Mouse (Mus musculus): ENCODE measurements around the gene Slc16a10. TPM values are rescaled to one million over a fixed set of nuclear protein-coding genes. Genes with fewer than 3 reads are reported as not detected.

Gene Slc16a10
- polyA plus RNA-seq, 1 experiment, result 59.0 TPM

DNA sequence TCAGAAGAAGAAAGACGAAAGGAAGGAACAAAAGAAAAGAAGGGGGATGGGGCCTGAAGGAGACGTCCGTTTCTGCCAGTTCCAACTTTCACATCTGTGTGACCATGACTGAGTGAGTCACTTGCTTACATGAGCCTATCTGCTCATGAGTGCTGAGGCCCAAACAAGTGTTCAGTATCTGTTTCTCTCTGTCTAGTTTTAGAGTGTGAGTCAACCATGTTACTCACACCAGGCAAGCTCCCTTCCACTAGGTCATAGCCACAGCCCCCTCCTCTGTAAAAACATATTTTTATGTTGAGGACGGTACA is 10.4 kb upstream of the Slc16a10 start:
- H3K4me3 ChIP-seq (ENCODE audit: insufficient read depth, low read length), result no peak overlapping the region
- H3K27ac ChIP-seq (ENCODE audit: insufficient read depth, low read depth, low read length), result peak overlapping the region; percentile 57
- H3K4me1 ChIP-seq (ENCODE audit: control insufficient read depth, insufficient read depth, low read length), result peaks cover 19% of the 10 kb centered on the region
- no peak for TF ChIP-seq POLR2A (IDR thresholded peaks at IDR 0.05; ENCODE audit: borderline replicate concordance, low read depth, low read length)
- no peak for TF ChIP-seq CTCF (IDR thresholded peaks at IDR 0.05; ENCODE audit: low read depth, low read length)

DNA sequence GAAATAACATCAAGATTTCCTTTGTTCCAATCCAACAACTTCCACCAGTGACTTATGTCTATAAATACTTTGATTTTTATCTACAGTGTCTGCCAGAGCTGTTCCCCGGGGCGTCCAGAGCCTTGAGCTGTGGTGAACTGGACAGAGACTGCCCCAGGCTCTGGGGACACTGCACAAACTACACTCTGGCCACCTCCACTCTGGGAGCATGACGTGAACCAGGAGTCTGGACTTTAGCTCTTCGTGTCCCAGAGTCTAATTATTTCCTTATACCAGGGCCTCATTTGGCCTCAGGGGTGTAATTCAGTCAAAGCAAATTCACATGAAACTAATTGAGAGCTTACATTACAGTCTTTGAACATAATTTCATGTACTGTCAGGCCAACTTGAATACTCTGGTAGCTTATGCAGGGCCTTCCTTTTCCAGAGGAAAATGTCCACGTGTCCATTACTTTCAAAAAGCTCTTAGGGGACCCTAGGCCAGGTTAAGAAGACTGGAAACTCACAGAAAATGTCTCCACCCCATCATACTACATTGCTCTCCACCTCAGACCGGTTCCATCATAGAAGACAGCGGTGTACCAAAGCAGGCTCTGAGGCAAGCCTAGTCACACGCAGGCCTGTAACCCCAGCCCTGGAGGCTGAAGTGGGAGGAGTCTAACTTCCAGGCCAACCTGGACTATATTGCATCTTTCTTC is 9.9 kb upstream of the Slc16a10 start:
- Histone ChIP-seq H3K4me3 (ENCODE audit: insufficient read depth, low read length) (no peak overlapping the region), H3K27ac (ENCODE audit: insufficient read depth, low read depth, low read length) (peak overlapping the region; percentile 3; the same call in 1 of the 2 replicates), H3K4me1 (ENCODE audit: control insufficient read depth, insufficient read depth, low read length) (peaks cover 19% of the 10 kb centered on the region)
- TF ChIP-seq POLR2A (IDR thresholded peaks at IDR 0.05; ENCODE audit: borderline replicate concordance, low read depth, low read length) (no peak), CTCF (IDR thresholded peaks at IDR 0.05; ENCODE audit: low read depth, low read length) (no peak)

DNA sequence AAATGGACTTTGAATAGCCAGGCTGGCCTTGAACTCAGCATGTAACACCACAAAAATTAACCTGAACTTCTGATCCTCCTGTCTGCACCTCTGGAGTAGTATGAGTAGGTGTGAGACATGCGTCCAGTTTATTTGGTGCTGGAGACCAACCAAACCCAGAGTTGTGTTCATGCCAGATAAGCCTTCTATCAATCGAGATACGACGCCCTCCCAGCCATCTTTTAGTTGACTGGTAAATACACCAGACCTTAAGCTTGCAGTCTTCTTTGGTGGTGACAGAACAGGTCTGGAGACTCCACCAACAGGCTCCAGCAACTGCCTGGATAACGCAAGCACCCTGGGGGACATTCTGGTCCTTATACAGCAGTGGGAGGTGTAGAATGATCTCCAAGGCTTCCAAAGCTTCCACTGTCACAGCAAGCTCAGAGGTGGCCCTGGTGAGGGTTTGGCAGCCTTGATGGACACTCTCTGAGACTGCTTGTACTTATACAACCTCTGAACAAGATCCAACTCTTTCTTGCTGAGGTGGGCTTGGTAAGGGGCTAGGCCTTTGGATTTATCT is 7.6 kb upstream of the Slc16a10 start:
- no peak overlapping the region for H3K27ac ChIP-seq (ENCODE audit: insufficient read depth, low read depth, low read length)
- TF ChIP-seq POLR2A (IDR thresholded peaks at IDR 0.05; ENCODE audit: borderline replicate concordance, low read depth, low read length) (no peak), CTCF (IDR thresholded peaks at IDR 0.05; ENCODE audit: low read depth, low read length) (no peak)
- H3K4me1 ChIP-seq (ENCODE audit: control insufficient read depth, insufficient read depth, low read length), result peaks cover 19% of the 10 kb centered on the region
- no peak overlapping the region for H3K4me3 ChIP-seq (ENCODE audit: insufficient read depth, low read length)

GRCm38 (mm10) chr10:40147325-40148059 is 5.4 kb upstream of the Slc16a10 start:
- Histone ChIP-seq H3K27ac (ENCODE audit: insufficient read depth, low read depth, low read length) (no peak overlapping the region), H3K4me1 (ENCODE audit: control insufficient read depth, insufficient read depth, low read length) (peaks cover 7% of the 10 kb centered on the region), H3K4me3 (ENCODE audit: insufficient read depth, low read length) (no peak overlapping the region)
- no peak for TF ChIP-seq CTCF (IDR thresholded peaks at IDR 0.05; ENCODE audit: low read depth, low read length)
- no peak for TF ChIP-seq POLR2A (IDR thresholded peaks at IDR 0.05; ENCODE audit: borderline replicate concordance, low read depth, low read length)

GRCm38 (mm10) chr10:40146451-40146850 is 4.4 kb upstream of the Slc16a10 start:
- no peaks in the 10 kb centered on the region for H3K4me1 ChIP-seq (ENCODE audit: control insufficient read depth, insufficient read depth, low read length)
- TF ChIP-seq CTCF (IDR thresholded peaks at IDR 0.05; ENCODE audit: low read depth, low read length), result no peak
- TF ChIP-seq POLR2A (IDR thresholded peaks at IDR 0.05; ENCODE audit: borderline replicate concordance, low read depth, low read length), result no peak
- no peak overlapping the region for H3K27ac ChIP-seq (ENCODE audit: insufficient read depth, low read depth, low read length)

GRCm38 (mm10) chr10:40144815-40145214 is 2.8 kb upstream of the Slc16a10 start:
- H3K27ac ChIP-seq (ENCODE audit: insufficient read depth, low read depth, low read length), result no peak overlapping the region
- no peak for TF ChIP-seq CTCF (IDR thresholded peaks at IDR 0.05; ENCODE audit: low read depth, low read length)
- no peak for TF ChIP-seq POLR2A (IDR thresholded peaks at IDR 0.05; ENCODE audit: borderline replicate concordance, low read depth, low read length)

More at GRCm38 (mm10) chr10:40146451-40146850, 4.4 kb upstream of the Slc16a10 start:
- H3K4me3 ChIP-seq (ENCODE audit: insufficient read depth, low read length), result no peak overlapping the region

DNA sequence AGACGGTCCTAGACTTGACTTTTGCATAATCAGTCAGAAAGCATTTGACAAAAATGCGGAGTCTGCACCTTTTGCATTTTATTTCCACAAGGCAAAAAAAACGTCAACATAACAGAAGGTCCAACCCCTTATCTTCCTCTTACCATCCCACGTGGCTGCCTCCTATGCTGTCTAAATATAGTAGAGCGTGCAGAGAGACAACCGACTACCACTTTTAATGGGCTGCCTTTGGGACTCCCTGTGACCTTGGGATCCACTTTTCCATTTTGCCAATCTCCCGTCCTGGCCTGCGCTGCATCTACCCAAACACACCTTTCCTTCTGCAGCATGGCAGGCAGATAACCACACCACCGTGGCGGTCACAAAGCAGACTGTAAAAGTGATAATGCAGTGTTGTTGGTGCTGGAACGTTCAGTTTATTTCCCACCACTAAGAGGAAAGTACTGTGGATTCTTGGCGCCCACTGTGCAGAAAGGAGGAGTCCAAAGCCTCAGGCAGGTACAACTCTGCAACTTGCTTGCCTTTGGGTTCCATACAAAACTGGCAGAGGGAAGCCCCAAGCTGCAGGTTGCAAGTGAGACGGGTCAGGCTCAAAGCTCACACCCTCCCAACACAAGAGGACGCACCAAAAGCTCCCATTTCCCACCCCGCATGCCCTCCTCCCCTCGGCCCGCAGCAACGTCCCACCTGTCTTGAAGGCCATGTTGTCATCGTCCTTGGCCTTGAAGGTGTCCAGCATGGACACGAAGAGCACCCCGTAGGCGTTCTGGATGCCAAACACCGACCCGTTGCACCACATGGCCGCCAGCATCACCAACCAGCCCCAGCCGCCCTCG is 824 bp downstream of the Slc16a10 start:
- Histone ChIP-seq H3K27ac (ENCODE audit: insufficient read depth, low read depth, low read length) (peak overlapping the region; percentile 50), H3K4me3 (ENCODE audit: insufficient read depth, low read length) (peak overlapping the region; percentile 92), H3K4me1 (ENCODE audit: control insufficient read depth, insufficient read depth, low read length) (peaks cover 32% of the 10 kb centered on the region)
- TF ChIP-seq POLR2A (IDR thresholded peaks at IDR 0.05; ENCODE audit: borderline replicate concordance, low read depth, low read length) (no peak), CTCF (IDR thresholded peaks at IDR 0.05; ENCODE audit: low read depth, low read length) (no peak)

More at GRCm38 (mm10) chr10:40144815-40145214, 2.8 kb upstream of the Slc16a10 start:
- Histone ChIP-seq H3K4me3 (ENCODE audit: insufficient read depth, low read length) (no peak overlapping the region), H3K4me1 (ENCODE audit: control insufficient read depth, insufficient read depth, low read length) (peaks cover 3% of the 10 kb centered on the region)

DNA sequence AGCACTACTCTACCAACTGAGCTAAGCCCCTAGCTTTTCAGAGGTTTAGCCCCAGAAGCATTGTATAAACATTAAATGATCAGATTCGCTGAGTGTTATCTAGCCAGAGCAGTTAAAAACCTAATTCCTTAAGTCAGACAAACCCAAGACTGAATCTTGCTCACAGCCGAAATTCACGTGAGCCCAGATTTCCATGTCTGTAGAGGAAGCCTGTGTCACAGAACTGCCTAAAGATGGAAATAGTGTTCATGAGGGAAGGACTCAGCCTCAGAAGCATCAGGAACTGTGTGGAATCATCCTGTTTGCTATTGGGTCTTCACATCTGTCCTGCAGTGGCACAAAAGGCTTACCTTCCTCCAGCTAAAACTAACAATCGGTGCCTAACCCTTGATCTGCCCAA is 2.4 kb downstream of the Slc16a10 start:
- H3K4me1 ChIP-seq (ENCODE audit: control insufficient read depth, insufficient read depth, low read length), result peaks cover 44% of the 10 kb centered on the region
- H3K27ac ChIP-seq (ENCODE audit: insufficient read depth, low read depth, low read length), result no peak overlapping the region
- H3K4me3 ChIP-seq (ENCODE audit: insufficient read depth, low read length), result peak overlapping the region; percentile 92; the same call in 1 of the 2 replicates
- TF ChIP-seq CTCF (IDR thresholded peaks at IDR 0.05; ENCODE audit: low read depth, low read length) (no peak), POLR2A (IDR thresholded peaks at IDR 0.05; ENCODE audit: borderline replicate concordance, low read depth, low read length) (no peak)
